Mouse (Mus musculus): ENCODE measurements around the gene Crcp. TPM values are rescaled to one million over a fixed set of nuclear protein-coding genes. Genes with fewer than 3 reads are reported as not detected.
"Not testable (repeated sequence)": the region's sequence is repeated elsewhere in the genome, so short reads cannot be mapped to it uniquely, and the experiment has no call there.

Crcp gene
- total RNA-seq, 2 experiments from 2014 or later = 13.8 to 14.8 TPM

DNA sequence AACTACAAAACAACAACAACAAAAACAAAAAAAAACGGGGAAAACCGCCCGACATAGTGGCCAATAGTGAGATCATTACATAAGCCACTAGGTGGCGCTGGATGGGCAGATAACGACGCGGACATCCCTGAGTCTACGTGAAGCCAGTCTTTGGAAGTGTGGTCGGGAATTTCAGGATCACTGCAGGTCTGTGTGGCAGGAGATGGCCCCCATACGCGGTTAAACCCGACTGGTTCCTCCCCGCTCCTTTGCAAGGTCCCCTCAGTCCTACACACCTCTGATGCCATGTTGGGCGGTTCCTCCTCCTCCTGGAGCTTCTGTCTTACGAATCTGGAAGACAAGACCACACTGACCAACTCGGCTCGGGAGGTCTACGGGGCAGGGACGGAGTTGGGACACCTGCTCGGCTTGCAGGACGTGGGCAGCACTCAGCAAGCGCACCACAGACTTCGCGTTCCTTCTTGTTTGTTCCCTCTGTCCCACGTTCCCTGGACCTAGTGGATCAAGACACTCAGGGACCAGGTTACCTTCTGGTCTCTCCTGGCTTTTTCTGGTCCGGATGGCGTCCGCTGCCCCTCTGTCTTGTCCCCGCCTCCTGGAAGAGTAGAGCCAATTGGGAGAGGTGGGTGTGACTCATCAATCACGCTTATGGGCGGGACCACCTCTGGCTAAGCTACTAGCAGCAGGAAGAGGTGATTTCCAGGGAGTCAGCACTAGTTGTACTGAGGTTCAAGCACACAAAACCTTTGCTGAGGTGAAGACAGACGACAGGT, 5.1 kb upstream of the Crcp start:
- DNase-seq = peak; percentile 89 to 95

DNA sequence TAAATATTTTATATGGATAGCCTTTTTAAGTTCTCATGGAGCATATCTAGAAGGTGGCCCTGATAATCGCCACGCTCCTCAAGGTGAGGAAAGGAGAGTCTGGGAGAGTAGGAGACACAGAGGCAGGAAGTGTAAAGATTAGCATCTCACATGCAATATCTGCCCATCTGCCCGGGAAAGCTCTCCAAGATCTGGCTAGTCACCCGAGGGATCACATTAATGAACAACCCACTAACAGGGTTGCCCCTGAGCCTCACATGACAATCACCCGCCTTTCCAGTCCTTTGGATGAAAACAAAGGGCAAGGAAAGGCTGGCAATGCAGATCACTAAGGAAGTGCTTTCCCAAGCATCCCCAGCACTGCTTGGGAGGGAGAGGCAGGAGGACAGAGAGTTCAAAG, 2.0 kb upstream of the Crcp start:
- no peak for DNase-seq

DNA sequence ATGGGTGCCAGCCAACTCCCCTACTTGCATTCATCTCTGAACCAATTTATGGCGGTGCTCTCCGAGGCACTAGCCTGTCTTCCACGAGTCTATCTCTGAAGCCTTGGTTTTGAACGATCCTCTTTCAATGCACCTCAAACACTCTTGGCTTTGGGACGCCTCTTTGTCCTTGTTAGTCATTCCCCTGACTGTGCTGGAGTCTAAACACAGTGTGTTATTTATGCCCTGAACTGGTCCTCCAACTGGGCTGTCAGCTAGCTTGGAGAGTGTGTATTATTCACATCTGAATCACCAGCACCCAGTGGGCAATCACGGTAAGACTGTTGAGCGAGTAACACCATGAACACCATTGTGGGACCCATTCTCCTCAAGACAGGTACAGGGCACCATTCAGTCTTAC, 1.4 kb upstream of the Crcp start:
- no peak for DNase-seq

DNA sequence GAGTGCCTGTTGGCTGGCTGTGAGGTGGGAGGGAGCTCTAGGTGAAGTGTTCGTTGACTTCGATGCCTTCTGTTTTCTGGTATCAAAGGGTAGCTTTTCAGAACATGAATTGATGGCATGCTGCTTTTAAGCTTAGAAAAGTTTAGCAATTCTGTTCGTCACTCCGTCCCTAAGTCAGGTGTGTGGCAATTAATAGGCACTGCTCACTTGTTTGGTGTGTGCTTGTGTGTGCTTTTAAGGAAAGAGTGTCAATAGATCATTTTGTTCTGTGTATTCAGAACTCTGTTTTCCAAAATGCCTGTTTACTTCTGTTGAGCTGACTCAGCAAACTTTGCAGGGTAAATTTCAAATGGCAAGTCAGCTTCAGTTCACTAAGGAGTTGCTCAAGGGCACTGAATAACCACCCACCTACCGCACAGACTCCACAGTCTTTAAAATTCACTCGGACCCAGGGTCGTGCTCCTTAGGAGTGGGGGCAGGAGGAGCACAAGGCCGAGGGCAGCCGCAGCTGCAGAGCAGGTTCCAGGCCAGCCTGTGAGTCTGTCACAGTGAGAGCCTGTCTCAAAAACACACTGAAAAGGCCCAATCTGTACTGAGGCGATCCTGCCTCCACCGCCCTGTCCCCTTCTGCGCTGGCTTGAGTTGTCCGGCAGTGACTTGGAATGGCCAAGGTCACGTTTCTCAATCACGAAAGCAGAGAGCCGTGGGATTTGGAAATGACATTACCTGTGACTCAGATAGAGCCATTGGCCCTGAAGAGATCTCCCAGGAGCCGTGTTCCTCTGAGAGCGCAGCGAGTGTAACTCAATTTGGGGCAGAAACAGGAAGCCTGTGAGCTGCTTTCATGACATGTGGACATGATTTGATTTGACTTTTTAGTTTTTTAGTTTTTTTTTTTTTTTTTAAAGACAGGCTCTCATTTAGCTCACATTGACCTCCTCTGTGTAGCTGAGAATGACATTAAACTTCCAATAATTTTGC, 2.6 kb downstream of the Crcp start:
- DNase-seq = no peak

DNA sequence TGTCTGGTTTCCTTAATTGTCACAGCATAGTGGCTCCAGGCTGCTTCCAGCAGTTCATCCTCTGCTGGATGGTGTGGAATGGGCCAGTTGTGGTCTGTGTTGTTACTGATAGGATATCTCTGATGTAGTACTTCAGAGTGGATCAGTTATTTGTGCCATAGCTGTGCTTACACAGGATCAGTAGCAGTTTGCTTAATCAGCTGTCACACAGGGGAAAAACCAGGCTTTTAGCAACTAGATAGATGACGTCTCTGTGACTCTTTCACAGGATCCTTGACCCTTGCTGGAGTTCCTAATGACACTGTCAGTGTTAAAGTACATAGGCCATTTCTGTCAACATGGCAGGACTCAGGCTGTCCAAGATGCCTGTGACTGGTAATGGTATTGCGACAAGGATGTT, 4.8 kb downstream of the Crcp start:
- DNase-seq = no peak

DNA sequence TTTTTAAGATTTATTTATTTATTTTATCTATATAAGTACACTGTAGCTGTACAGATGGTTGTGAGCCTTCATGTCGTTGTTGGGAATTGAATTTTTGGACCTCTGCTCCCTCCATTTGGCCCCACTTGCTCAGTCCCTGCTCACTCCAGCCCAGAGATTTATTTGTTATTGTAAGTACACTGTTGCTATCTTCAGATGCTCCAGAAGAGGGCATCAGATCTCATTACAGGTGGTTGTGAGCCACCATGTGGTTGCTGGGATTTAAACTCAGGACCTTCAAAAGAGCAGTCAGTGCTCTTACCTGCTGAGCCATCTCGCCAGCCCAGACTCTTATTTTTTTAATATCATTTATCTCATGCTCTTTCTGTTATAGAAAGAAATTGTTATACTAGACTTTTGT, 7.2 kb downstream of the Crcp start:
- not testable (repeated sequence) for DNase-seq

DNA sequence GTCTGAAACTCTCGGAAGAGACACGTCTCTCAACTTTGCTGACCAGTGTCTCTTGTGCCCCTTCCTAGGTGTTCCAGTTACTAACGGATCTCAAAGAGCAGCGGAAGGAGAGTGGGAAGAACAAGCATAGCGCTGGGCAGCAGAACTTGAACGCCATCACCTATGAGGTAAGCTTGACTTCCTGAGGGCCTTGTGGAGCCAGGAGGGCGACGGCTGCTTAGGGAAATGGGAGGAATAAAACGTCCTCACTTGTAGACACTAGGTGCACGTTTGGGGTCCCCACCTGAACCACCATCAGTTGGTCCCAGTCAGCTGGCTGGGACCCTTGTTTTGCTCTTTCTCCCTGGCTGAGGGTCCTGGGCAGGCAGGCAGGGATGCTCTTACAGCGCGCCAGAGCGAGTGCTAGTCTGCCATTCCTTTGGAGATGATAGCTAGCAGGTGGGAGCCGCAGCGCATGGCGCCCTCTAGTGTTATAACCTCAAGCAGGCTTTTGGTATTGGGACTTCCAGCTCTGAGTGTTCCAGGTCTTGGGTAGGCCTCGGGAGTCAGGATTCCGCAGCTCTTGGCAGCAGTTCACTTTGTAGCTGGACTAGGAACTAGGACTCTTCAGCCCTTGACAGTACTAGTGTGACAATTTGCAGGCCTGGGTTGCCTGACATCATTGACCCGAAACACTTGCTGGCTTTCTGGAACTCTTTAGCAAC, 8.8 kb downstream of the Crcp start:
- peak; percentile 82 to 88 for DNase-seq

DNA sequence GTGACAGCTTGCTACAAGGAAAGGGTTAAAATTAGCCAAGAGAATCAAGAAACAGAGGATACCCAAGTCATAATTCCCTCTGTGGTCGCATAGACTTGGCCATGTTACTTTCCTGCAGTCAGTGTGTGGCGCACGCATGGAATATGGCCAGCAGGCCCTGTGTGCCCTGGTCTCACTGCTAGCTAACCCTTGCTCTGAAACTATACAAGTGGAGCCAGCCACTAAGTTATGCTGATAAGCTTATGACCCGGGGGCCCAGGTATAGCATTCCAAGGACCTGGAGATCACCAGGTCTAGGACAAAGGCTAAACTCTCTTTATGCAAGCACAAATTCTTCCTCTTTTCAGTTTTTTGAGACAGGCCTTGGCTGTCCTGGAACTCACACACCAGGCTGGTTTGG, 11.7 kb downstream of the Crcp start:
- DNase-seq = no peak

DNA sequence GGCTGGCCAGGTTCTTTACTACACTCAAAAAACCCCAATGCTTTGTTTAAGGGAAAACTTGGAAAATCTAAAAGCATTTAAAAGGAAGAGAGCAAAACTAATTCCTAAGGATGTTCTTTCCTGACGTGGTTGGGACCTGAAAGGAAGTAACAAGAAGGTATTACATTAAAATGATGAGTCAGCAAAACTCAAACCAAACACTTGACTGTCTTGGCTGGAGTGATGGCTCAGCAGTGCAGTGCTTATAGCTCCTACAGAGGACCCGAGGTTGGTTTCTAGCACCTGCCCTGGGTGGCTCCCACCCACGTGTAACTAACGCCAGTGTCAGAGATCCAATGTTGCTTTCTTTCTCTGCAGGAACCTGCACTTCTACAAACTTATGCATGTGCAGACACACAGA, 12.2 kb downstream of the Crcp start:
- DNase-seq = no peak

DNA sequence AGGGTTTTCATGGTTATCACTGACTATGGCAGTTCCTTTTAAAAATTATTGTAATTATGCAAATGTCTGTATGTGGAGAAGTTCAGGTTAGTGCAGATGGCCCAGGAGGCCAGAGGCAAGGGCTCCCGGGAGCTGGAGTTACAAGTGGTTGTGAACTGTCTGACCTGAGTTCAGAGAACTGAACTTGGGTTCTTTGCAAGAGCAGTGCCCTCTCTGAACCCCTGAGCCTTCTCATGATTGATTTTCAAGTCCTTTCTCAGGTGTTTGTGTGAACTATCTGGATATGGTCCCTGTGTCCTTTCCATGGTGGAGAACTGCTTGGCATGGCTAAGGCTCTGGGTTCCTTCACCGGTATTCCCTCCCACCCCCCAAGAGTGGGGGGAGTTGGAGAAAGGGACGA, 14.7 kb downstream of the Crcp start:
- DNase-seq = no peak

DNA sequence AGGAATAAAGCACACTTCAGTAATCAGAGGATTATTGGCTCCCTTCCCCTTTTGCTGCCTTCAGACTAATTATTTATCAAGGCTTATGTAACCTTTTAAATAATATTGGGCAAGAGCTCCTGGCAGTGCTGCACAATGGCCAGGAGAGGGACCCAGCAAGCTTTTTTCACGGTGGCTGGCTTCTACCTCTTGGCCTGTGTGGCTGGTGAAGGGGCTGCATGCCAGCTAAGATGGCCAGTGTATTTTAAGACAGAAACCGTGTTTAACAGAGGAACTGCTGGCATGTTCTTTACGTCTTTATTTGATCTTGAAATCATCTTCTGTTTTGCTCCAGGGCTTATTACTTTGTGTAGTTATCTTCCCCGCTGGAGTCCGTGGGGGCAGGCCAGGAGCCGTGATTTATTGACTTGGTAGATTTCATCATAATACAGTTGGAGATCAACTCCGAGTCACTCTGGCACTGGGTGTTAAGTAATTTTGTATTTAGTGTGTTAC, 15.2 kb downstream of the Crcp start:
- DNase-seq = peak; percentile 75 to 77

DNA sequence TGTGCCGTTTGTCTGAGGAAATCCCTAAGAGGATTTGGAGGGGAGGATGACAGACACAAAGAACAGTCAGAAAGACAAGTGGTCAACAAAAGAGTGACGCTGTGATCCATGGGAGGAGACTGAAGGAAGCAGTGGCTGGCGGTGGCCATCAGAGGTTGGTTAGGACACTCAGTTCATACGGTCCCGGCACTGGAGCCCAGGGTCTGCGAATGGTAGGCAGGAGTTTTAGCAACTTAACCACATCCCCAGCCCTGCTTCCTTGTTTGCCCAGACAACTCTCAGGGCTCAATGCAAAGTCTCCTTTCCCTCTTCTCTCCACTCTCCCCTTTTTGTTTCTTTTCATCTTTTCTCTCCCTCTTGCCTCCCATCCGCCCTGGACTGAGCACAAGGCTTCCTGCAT, 17.0 kb downstream of the Crcp start:
- DNase-seq = no peak

DNA sequence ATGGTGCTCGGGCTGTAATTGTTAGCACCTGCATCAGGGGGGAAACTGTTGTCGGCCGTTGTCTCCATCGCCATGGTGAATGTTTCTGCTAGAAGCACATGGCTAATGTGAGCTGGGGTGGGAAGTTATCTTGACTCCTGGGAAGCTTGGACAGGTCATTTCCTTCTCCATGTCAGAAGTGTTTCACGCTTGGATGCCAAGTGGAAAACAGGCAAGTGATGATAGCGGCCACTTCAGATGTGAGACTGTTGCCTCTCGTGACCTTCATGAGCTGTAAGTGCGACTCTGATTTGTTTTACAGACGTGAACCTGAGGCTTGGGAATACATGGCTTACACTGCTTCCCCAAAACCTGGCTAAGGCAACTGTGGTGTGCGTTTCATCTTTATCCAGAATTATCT, 17.5 kb downstream of the Crcp start:
- peak in 1 of 2 experiments; percentile 52 for DNase-seq

DNA sequence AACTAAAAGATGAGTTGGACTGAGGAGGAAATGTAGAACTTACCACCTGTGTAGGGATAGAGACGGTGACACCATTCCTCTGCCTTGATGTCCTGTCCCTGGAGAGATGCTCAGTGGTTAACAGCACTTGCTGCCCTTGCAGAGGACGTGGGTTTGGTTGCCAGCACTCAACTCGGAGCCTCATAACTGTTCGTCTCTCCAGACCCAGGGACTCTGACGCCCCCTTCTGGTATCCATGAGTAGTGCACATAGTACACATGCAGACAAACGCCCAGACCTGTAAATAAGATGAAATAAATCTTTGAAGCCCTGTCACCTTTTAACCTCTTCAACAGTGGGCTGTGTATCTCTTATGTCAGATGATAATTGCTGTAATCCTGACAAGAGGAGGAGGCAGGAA, 17.9 kb downstream of the Crcp start:
- DNase-seq = no peak

DNA sequence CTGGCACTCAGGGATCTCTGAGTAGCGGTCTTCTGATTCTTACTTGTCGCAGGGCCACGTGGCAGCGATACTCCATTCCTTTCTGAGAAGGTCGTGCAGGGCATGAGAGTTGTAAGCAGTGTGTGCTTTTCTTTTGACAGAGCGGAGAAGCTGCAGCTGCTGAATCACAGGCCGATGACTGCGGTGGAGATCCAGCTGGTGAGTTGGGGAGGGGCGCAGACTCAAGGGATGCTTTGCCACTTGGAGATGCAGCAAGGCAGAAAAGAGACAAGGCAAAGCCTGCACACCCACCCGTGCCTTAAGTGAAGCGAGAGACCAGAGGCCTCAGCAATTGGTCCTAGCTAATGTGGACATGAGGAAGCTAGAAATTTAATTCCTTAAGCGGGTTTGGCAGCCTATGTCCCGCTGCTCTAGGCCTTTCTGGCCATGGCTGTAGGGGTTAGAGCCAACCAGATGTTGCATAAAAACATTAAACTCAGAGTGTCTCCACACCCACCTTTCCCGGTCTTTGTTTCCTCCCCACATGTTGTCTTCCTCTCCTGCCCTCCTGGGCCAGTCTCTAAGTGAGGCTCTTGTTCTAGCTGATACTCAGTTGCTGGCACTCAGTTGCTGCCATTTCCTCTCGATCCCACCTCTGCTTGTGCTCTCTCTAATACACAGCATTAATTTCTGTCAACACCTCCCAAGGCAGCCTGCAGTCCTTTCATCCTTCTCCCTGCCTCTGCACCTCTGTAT, 19.9 kb downstream of the Crcp start:
- DNase-seq = peak; percentile 71

DNA sequence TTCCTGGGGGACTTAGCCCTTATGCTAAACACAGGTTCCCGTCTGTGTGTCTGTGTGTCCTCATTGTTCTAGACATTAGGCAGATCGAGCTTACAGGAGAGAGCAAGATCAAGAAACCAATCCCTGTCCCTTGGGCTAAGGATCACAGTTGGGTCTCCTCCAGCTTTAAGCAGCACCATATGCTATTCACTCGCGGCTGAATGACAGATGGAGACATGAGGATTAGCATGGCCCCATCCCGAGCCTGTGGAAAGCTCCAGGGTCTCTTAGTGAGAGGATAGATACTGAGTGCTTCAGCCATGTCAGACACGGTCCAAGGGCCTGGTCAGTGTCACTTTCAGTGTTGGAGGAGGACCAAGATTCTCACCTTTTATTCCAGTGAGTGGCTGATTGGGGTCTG, 21.3 kb downstream of the Crcp start:
- DNase-seq = no peak

DNA sequence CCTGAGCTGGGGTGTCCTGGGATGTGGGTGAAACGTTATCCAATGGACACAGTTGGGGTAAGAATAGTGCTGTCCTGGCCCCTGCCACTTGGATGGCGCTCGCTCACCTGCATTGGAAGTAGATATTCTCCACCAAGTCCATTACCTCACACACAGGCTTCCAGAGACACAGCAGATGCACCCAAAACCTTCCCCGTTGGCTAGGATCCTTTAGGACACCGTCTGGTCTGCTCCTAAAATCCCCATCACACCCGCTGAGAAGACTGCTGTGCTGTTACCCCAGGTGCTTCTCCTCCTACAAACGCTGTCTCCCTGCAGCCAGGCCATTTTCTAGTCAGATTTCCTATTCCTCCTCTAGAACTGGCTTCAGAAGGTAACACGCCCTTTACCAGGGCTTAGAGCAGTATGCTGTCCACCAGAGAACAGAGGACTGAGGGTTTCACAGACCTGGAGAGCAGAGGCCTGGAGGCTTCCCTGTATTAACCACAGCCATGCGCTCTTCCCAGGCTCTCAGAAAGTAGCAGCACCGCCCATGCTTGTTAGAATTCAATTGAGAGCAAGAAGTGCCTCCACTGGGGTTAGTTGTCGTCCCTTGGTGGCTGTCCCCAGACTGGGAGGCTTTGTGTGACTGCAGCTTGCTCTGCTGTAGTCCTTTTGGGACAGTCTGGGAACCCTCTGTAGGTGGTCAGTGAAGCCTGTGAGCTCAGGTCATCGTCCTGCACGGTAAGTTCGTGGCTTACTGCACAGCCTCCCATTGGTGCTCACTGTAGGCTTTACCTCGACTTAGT, 22.2 kb downstream of the Crcp start:
- no peak for DNase-seq

DNA sequence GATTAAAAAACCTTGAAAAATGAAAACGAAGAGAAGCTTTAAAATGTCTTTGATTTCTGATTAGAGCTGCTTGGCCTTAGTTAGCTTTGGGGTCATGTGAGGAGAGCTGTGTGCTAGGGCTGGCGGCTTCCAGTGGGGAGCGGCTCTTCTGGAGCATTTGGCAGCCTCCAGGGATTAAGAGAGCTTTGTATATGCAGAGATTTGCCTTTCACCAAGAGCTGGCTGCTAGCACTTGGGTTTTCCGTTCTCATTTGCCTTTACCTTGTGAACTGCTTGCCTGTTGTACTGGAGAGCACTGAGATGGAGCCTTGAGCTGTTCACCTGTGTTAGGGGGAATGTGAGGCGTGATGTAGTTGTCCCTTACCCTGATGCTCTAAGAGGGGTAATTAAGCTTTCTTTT, 23.4 kb downstream of the Crcp start:
- DNase-seq = peak; percentile 37 to 49

DNA sequence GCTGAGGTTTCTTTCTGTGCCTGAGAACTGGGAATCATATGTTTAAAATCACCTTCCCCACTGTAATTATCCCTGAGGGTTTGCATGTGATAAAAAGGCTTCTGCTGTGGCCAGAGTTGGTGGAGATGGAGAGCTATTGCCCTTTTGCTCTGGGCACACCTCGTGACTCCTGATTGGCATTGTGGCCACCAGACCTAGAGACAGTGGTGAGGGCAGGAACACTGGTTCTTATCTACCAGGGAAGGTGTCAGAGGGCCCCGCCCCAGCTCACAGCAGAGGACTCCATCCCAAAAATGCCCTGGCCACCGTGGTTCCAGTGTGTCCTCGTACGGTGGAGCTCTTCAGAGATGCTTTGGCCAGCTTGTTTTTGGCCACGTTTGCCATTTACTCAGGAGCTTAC, 23.9 kb downstream of the Crcp start:
- no peak for DNase-seq

DNA sequence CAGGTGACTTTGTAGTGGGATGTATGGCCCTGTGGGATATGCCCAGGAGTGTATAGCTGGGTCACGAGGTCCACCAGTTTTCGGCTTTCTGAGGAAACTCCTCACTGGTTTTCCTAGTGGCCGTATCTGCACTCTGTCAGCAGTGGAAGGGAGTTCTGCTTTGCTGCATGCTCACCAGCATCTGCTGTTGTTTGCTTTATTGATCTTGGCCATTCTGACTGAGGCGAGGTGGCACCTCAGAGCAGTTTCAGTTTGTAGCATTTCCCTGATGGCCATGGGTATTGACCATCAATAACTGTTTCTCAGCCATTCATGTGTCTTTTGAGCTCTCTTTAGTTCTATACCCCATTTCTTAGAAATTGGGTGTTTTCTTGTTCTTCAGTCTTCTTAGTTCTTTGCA, 26.6 kb downstream of the Crcp start:
- no peak for DNase-seq

DNA sequence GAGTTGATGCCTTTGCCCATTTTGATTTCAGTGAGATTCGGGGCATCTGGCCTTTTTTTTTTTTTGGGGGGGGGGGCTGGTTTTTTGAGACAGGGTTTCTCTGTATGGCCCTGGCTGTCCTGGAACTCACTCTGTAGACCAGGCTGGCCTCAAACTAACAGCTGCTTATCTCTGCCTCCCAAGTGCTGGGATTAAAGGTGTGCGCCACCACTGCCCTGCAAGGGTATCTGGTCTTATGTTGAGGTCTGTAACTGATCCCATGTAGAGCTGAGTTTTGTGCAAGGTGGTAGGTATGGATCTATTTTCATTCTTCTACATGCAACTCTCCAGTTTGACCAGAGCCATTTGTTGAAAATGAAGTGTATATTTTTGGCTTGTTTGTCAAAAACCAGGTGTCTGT, 27.2 kb downstream of the Crcp start:
- DNase-seq = no peak

Data from heart, adult 18-20 months (tissue).